Mouse (Mus musculus): ENCODE measurements at regions not wholly inside any gene's neighbourhood (a gene's known extent, or its start where the extent isn't known, plus 50 kb on each side); places are given as distances from the start of the nearest gene placed in this dataset.

- Histone ChIP-seq H3K36me3 (ENCODE audit: control insufficient read depth) (no peaks in the 10 kb centered on the region), H3K4me3 (replicated peaks) (no peak overlapping the region), H3K9me3 (ENCODE audit: control insufficient read depth, low read length) (peaks cover 16% of the 10 kb centered on the region), H3K4me1 (ENCODE audit: control insufficient read depth) (no peaks in the 10 kb centered on the region), H3K27me3 (ENCODE audit: control insufficient read depth) (peaks cover 26% of the 10 kb centered on the region)
- TF ChIP-seq GATA1 (IDR thresholded peaks at IDR 0.05; ENCODE audit: low read length) (no peak), TAL1 (IDR thresholded peaks at IDR 0.05; ENCODE audit: low read length) (no peak)
Measured at GRCm38 (mm10) chr11:114563172-114563571, 105.2 kb upstream of the Rpl38 start.

- TF ChIP-seq TAL1 (IDR thresholded peaks at IDR 0.05; ENCODE audit: low read length) (no peak), GATA1 (IDR thresholded peaks at IDR 0.05; ENCODE audit: low read length) (no peak)
- Histone ChIP-seq H3K9me3 (ENCODE audit: control insufficient read depth, low read length) (no peaks in the 10 kb centered on the region), H3K36me3 (ENCODE audit: control insufficient read depth) (no peaks in the 10 kb centered on the region), H3K4me1 (ENCODE audit: control insufficient read depth) (no peaks in the 10 kb centered on the region; the same call in 1 of the 2 replicates), H3K27me3 (ENCODE audit: control insufficient read depth) (no peaks in the 10 kb centered on the region; the same call in 1 of the 2 replicates), H3K4me3 (replicated peaks) (no peak overlapping the region)
Measured at GRCm38 (mm10) chr11:114554576-114554975, 113.7 kb upstream of the Rpl38 start.

- Histone ChIP-seq H3K27me3 (ENCODE audit: control insufficient read depth) (no peaks in the 10 kb centered on the region; the same call in 1 of the 2 replicates), H3K4me1 (ENCODE audit: control insufficient read depth) (no peaks in the 10 kb centered on the region; the same call in 1 of the 2 replicates), H3K9me3 (ENCODE audit: control insufficient read depth, low read length) (no peaks in the 10 kb centered on the region), H3K4me3 (replicated peaks) (no peak overlapping the region), H3K36me3 (ENCODE audit: control insufficient read depth) (no peaks in the 10 kb centered on the region)
- TF ChIP-seq TAL1 (IDR thresholded peaks at IDR 0.05; ENCODE audit: low read length) (no peak), GATA1 (IDR thresholded peaks at IDR 0.05; ENCODE audit: low read length) (no peak)
Measured at GRCm38 (mm10) chr11:114553992-114554391, 114.3 kb upstream of the Rpl38 start.

- TF ChIP-seq GATA1 (IDR thresholded peaks at IDR 0.05; ENCODE audit: low read length) (no peak), TAL1 (IDR thresholded peaks at IDR 0.05; ENCODE audit: low read length) (no peak)
- Histone ChIP-seq H3K9me3 (ENCODE audit: control insufficient read depth, low read length) (no peaks in the 10 kb centered on the region), H3K27me3 (ENCODE audit: control insufficient read depth) (no peaks in the 10 kb centered on the region), H3K36me3 (ENCODE audit: control insufficient read depth) (no peaks in the 10 kb centered on the region), H3K4me1 (ENCODE audit: control insufficient read depth) (no peaks in the 10 kb centered on the region; the same call in 1 of the 2 replicates), H3K4me3 (replicated peaks) (no peak overlapping the region)
Measured at GRCm38 (mm10) chr11:114552176-114552575, 116.1 kb upstream of the Rpl38 start.

- TF ChIP-seq TAL1 (IDR thresholded peaks at IDR 0.05; ENCODE audit: low read length): no peak
- no peak for TF ChIP-seq GATA1 (IDR thresholded peaks at IDR 0.05; ENCODE audit: low read length)
- Histone ChIP-seq H3K27me3 (ENCODE audit: control insufficient read depth) (no peaks in the 10 kb centered on the region), H3K4me1 (ENCODE audit: control insufficient read depth) (no peaks in the 10 kb centered on the region; the same call in 1 of the 2 replicates), H3K36me3 (ENCODE audit: control insufficient read depth) (no peaks in the 10 kb centered on the region), H3K4me3 (replicated peaks) (no peak overlapping the region), H3K9me3 (ENCODE audit: control insufficient read depth, low read length) (no peaks in the 10 kb centered on the region)
Measured at GRCm38 (mm10) chr11:114551262-114551661, 117.1 kb upstream of the Rpl38 start.

GRCm38 (mm10) chr11:114548658-114549057, 119.7 kb upstream of the Rpl38 start:
- no peaks in the 10 kb centered on the region for H3K9me3 ChIP-seq (ENCODE audit: control insufficient read depth, low read length)
- no peak overlapping the region for H3K4me3 ChIP-seq (replicated peaks)
- no peak for TF ChIP-seq GATA1 (IDR thresholded peaks at IDR 0.05; ENCODE audit: low read length)
- no peak for TF ChIP-seq TAL1 (IDR thresholded peaks at IDR 0.05; ENCODE audit: low read length)
- no peaks in the 10 kb centered on the region for H3K27me3 ChIP-seq (ENCODE audit: control insufficient read depth)
- H3K36me3 ChIP-seq (ENCODE audit: control insufficient read depth): no peaks in the 10 kb centered on the region
- H3K4me1 ChIP-seq (ENCODE audit: control insufficient read depth): no peaks in the 10 kb centered on the region

- Histone ChIP-seq H3K36me3 (ENCODE audit: control insufficient read depth) (no peaks in the 10 kb centered on the region), H3K27me3 (ENCODE audit: control insufficient read depth) (no peaks in the 10 kb centered on the region), H3K4me1 (ENCODE audit: control insufficient read depth) (no peaks in the 10 kb centered on the region), H3K9me3 (ENCODE audit: control insufficient read depth, low read length) (peaks cover 6% of the 10 kb centered on the region; the same call in 1 of the 2 replicates), H3K4me3 (replicated peaks) (no peak overlapping the region)
- no peak for TF ChIP-seq TAL1 (IDR thresholded peaks at IDR 0.05; ENCODE audit: low read length)
- no peak for TF ChIP-seq GATA1 (IDR thresholded peaks at IDR 0.05; ENCODE audit: low read length)
Measured at GRCm38 (mm10) chr11:114544212-114544611, 124.1 kb upstream of the Rpl38 start.

GRCm38 (mm10) chr11:114542167-114542566, 126.2 kb upstream of the Rpl38 start:
- no peak overlapping the region for H3K4me3 ChIP-seq (replicated peaks)
- H3K27me3 ChIP-seq (ENCODE audit: control insufficient read depth): no peaks in the 10 kb centered on the region
- H3K9me3 ChIP-seq (ENCODE audit: control insufficient read depth, low read length): peaks cover 9% of the 10 kb centered on the region; the same call in 1 of the 2 replicates
- TF ChIP-seq GATA1 (IDR thresholded peaks at IDR 0.05; ENCODE audit: low read length): no peak
- TF ChIP-seq TAL1 (IDR thresholded peaks at IDR 0.05; ENCODE audit: low read length): no peak
- no peaks in the 10 kb centered on the region for H3K36me3 ChIP-seq (ENCODE audit: control insufficient read depth)
- H3K4me1 ChIP-seq (ENCODE audit: control insufficient read depth): no peaks in the 10 kb centered on the region

GRCm38 (mm10) chr11:114540503-114540902, 127.8 kb upstream of the Rpl38 start:
- no peak overlapping the region for H3K4me3 ChIP-seq (replicated peaks)
- peaks cover 9% of the 10 kb centered on the region; the same call in 1 of the 2 replicates for H3K9me3 ChIP-seq (ENCODE audit: control insufficient read depth, low read length)
- H3K4me1 ChIP-seq (ENCODE audit: control insufficient read depth): no peaks in the 10 kb centered on the region
- H3K36me3 ChIP-seq (ENCODE audit: control insufficient read depth): no peaks in the 10 kb centered on the region
- TF ChIP-seq GATA1 (IDR thresholded peaks at IDR 0.05; ENCODE audit: low read length) (no peak), TAL1 (IDR thresholded peaks at IDR 0.05; ENCODE audit: low read length) (no peak)
- H3K27me3 ChIP-seq (ENCODE audit: control insufficient read depth): no peaks in the 10 kb centered on the region
